Mouse (Mus musculus) spleen, embryonic (tissue): ENCODE measurements around the gene Camta1.

ENCODE experiments used
- CTCF ChIA-PET: fragments of 350-600 bp; sonication (Branson Sonifier 250); formaldehyde crosslinking; loops from one replicate; lab custom pipeline; 2022; lab: Charles Lee

The Camta1 gene

DNA sequence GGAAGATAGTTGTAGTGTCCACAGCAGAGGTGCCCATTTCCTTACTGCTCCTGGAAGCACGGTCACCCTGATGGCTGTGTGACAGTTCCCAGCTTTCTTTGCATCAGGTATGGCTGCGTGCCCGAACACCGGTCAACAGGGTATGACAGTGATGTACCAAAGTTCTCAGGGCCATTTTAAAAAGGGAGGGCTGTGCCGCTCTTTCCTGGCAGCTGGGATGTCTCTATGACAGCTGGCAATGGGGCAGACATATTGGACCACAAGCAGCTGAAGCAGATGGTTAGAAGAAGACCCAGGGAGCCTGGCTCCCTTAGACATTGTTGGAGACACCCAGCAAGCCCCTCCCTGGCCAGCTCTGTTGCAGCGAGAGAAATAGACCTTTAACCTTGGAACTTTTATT is 649.7 kb downstream of the Camta1 start:
- CTCF ChIA-PET: no interaction called here

DNA sequence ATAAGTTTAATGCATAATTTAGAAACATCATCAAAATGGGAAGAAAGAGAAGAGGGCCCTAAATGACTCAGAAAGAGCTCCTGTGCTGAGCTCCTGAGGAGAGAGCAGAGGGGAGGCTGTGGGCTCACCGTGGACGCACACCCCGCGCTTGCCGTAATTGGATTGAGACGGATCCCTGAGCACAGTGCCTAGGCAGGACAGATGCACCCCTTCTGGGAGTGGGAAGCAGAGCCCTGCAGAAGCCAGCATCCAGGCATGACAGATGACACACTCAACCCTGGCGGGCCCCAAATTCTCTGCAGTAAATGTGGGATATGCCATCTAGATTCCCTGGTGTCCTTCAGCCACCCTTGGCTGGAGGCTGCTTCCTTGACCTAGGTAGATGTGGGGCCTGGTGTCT is 654.1 kb downstream of the Camta1 start:
- CTCF ChIA-PET: no interaction called here

DNA sequence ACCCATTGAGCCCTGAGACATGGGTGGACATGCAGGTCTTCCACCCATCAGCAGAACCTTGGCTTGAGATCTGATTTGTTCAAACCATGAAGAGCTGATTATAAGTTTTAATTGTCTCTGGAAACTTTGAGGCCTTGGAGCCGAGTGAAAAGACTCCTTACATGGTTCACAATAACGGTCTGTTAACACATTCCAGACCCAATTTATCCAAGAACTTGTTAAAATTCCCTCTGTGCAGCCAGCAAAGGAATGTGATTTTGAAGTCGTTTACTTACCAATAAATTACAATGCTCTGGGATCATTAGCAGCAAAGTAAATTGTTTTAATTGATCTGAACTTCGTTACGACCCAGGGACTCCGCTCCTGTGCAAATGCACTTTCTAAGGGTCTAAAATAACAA is 658.8 kb downstream of the Camta1 start:
- CTCF ChIA-PET: no interaction called here

DNA sequence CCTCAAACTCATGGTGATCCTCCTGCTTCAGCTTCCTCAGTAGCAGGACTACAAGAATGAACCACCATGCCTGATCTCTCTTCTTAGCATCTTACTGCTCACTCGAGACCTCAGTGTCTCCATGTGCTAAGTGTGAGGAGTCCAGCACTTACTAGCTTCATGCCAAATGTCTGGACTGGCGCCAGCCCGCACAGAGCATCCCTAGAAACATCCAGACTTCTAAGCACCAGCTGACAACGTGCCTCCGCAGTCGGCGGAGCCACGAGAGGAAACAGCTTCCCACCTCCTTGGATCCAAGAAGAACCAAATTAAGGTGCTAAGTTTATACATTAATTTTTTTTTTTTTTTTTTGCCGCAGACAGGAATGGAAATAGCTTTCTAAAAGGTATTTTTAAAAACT is 661.4 kb downstream of the Camta1 start:
- CTCF ChIA-PET: no interaction called here

DNA sequence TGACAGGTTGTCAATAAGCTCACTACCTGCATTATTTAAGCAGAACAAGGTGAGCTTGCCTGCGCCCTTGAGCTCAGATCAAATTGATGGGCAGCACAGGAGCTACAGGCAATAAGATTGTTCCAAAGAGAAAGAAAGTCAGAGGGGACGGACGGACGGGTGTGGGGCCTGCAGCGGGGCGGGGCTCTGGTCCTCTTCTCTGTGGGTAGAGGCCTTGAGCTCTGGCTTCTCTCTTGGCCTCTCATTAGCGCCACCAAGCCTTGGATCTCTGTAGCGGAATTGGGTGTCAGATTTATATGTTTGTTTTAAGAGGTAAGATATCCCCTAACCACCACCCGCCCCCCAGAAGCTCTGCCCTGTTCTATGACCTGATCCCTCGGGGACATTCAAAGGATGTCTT is 666.5 kb downstream of the Camta1 start:
- CTCF ChIA-PET: no interaction called here

DNA sequence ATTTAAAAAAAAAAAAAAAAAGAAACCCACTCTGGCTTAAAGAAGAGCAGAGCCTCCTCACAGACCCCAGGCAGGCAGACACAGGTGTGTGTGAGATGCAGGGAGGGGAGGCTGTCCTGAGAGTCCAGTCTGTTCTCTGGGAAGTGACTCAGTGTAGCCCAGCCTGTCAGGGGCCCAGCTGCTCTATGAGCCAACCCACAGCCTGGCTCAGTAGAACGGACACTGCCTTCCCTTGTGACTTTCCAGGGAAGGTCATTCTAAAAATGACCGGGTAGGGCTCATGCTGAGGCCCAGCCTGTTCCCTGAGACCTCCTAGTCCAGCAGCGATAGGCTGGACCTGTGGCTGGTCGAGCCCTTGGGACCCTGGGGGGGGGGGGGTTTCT is 667.0 kb downstream of the Camta1 start:
- CTCF ChIA-PET: no interaction called here

DNA sequence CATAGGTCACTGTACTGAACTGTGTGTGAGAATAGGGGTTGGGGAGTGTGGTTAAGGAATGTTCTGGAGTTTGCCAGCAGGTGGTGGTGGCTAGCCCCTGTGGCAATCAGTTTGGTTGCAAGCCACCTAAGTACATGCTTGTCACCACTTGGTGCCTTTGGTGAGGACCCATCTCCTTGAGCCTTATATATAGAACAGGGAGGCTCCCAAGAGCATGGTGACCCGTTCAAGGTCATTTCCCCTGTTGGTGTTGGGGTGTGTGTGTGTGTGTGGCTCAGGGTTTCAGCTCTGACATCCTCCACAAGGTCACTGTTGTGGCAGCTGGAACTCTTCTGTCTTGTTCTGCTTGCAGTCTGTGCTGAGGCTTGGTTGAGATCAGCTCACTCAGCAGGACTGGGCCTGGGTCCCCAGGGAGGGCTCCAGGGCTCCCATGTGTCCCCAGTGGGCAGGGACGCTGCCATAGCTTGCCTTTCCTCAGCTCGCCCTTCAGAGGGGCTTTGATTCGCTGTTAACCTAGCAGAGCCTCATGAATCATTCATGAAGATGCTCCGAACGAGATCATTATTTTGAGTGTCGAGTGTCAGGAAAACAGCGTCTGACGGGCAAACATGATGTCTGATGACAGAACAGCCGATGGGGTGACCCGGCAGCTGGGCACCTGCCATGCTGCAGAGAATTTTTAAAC is 667.5 kb downstream of the Camta1 start:
- CTCF ChIA-PET: no interaction called here

DNA sequence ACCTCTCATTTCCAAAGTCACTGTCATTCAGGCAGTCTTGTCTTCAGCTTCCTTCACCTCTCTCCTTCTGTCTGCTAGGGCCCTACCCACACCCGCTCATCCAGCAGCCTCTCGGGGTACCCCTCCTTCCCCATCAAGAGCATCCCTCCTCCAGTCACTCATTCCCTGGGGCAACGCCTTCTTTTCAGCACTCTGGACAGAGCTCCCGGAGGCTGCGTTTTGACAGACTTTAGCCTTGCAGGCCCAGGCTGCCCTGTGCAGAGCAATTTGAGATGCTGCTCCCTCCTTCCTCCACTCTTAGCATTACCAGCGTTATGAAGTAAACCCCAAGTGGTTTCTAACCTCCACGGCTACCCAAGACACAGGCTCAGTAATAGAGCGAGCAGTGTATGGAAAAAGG is 675.2 kb downstream of the Camta1 start:
- CTCF ChIA-PET: no interaction called here

DNA sequence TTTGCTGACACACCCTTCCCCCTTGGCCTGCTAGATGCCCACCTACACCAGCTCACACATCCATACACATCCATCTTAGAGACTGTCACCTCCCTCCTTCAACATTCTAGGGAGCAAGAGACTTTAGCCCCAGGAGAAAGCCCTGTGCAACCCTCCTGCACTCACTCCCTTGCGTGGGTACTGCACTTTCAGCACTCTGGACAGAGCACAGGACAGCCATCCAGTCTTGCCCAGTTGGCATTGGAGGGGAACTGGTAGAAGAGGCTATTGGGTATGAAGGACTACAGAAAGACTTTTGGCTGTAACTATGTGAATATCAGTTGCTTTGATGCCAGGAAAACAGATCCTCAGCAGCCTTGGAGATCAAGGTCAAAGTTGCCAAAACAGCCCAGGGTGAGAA is 675.9 kb downstream of the Camta1 start:
- CTCF ChIA-PET: no interaction called here

DNA sequence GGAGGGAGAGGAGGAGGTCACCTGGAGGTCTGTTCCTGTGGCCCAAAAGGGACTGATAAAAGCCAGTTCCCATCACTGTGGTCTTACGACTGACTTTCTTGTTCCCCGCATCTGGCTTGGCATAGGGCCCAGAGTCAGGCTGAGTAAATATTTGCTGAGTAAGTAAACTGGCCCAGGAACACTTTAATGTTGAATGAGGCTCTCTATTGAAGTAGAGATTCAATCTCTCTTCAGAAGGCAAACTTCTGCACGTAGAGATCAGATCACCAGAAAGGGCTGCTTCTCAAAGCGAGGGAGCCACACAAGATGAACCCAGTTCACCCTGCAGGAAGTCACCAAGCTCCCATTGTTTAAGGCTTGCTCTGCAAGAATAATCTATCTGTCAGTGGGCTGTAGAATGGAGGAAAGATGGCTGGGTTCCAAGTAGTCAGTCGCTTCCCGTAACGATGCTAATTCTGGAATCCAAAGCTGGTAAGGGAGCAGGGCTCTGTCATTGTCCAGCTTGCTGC is 681.2 kb downstream of the Camta1 start:
- CTCF ChIA-PET: no interaction called here

DNA sequence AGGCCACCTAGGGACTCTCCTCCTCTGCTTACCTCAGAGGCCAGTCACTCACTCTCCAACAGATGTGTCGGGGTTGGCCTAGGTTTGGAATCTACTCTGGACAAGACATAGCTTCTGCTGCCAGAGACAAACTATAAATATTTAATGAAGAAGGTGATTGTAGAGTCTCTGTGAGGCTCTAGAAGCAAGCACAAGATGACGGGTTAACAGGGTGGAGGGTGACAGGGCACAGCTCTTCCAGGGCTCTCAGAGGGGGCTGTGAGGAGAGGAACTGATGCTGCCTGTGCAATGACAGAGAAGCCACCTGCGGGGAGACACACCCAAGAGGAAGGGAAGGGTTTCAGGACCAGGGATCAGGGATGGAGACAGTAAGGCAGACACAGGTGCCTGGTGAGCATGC is 682.0 kb downstream of the Camta1 start:
- CTCF ChIA-PET: no interaction called here

DNA sequence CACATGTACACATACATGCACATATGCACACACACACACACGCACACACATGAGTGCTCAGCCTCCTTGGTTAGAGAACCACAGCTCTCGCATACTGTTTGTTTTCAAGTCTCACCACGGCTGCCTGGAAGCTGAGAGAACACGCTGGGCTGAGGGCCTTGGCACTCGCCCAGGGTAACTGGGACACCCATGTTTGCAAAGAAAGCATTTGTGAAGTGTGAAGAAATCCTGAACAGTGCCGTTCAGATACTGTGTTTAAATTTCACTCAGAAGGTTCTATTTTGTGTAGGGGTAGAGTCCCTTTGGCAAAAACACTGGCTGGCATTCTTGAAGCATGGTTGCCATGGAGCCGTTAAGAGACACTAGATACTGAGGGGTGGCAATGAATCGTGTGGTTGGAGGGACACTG is 682.7 kb downstream of the Camta1 start:
- CTCF ChIA-PET: no interaction called here

DNA sequence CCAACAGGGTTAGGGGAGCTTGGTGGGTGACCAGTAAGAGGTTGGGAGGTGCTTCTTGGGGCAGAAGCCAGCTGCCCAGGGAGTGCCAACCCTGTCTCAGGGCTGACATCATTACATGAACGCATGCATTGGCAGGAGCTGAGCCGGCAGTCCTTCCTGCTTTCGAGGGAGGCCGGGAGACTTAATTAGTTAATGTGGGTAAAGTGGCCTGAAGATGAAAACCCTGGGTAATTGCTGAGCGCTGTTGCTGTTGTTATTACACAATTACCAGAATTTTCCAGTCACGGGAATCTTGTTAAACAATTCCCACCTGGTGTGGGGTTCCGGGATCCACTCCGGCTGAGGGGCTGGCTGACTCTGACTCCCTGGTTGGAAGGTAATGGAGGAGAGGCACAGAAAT is 689.1 kb downstream of the Camta1 start:
- CTCF ChIA-PET: no interaction called here

DNA sequence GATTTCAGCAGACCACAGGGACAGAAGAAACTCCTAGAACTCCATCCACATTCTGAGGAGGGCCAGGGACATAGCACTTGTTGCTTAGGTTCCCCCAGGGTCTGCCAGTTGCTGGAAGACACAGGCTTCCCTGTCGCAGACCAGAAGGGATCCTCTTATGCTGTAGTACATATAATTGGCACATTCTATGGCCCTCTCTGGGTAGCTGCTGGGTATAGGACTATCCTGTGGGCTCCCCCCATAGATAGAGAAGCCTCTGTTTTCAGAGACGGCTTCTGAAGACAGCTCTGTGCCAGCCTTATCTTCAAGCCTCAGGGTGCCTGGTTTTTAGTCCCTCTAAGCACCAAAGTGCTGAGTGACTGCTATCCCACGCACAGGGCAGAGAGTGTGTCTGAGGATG is 690.6 kb downstream of the Camta1 start:
- CTCF ChIA-PET: no interaction called here

DNA sequence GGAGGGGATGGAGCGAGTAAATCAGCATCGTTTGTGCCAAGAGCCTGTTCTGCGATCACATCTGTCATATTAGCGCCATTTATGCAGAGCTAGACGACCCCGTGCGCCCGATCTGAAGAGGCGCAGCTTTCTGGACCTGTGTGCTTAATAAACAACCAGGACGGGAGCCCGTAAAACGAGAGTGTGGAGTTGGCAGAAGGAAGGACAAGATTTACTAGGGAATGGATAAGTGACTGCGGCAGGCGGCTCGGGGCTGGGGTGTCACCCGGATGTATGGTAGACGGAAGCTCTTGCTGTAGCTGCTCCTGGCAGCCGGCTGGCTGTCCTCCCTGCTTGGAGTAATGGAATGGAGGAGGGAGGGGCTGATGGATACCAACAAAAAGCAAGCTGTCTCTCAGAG is 691.0 kb downstream of the Camta1 start:
- CTCF ChIA-PET: no interaction called here

DNA sequence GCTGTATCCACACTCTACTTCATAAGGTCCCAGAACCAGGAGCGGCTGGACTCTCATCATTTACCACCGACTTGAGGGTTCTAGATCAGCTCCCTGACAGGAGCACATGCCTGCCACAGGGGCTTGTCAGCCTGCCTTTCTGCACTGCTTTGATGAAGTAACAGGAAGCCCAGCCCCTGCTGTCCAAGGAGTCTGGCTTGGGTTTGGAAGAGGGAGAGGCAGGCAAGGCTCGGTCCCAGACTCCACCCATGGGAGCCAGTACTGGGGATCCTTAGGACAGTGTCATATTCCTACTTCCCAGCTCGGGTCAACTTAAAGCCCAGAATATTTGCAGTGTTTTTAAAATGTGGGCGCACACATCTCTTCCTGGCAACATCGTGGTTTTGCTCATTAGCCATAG is 694.7 kb downstream of the Camta1 start:
- CTCF ChIA-PET: no interaction called here

DNA sequence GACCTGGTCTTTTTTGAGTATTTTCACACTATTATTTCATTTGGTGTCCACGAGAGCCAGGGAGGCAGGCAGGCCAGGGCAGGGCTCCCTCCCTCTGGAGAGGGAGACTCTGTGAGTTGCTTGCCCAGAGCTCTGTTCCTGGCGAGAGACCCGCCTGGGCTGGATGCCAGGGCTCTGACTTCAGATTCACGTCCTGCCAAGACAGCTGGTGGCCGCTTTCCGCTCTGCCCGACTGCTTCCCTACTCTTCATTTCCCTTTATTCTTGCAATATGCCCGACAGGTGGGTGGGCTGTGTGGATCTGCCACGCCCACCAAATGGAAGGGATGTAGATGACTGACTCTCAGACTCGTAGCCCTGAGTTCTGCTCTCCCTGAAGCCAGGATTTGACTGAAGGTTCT is 696.1 kb downstream of the Camta1 start:
- CTCF ChIA-PET: no interaction called here

DNA sequence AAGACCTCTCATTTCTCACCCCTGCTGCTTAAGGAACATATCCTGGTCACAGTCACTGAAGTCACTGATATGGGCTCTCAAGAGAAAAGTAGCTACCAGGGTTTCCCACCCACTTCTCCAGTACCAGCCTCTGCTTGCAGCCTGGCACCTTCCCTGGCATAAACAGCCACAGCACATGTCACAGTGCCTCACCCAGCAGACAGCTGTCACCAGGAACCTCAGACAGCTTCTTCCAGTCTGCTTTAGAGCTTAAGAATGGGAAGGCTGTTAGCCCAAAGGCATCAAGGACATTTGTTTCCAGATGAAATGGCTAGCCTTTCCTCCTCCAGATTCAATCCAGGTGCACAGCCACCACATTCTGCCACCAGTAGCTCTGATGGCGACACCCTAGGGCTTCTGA is 697.4 kb downstream of the Camta1 start:
- CTCF ChIA-PET: no interaction called here

DNA sequence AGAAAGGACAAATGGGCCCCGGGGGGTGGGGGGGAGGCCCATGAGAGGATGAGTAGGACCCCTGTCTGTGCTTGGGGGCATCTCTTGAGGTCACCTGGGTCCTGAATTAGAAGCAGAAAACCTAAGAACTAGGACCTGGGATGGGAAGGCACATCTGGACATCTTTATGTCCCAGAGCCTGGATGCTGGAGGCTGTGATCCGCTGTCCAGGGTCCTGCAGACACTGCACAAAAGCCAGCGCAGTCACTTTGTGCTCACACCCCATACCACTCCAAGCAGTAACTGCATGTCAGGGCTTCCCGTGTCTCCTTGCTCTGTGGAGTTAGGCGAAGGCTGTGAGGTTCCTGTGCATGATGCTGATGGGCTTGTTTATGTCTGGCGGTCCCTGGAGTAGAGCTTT is 699.8 kb downstream of the Camta1 start:
- CTCF ChIA-PET: no interaction called here

DNA sequence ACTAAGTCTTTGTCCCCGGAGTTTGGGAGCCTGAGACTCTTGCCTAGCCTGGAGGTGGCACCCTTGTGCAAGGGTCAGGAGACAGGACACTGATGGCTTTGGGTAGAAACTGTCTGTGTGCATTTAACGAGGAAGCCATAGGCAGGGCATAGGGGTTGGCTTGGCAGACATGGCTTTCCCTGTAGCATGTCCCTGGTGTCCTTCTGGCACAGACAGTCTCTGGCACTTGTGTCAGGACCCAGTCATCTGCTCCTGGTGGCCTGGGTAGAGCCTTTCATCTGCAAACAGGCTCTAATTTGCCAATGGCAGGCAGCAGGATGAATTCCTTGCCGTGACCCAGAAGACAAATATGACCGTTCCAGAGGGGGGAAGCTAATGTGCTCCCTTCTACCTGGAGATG is 700.7 kb downstream of the Camta1 start:
- CTCF ChIA-PET: no interaction called here

DNA sequence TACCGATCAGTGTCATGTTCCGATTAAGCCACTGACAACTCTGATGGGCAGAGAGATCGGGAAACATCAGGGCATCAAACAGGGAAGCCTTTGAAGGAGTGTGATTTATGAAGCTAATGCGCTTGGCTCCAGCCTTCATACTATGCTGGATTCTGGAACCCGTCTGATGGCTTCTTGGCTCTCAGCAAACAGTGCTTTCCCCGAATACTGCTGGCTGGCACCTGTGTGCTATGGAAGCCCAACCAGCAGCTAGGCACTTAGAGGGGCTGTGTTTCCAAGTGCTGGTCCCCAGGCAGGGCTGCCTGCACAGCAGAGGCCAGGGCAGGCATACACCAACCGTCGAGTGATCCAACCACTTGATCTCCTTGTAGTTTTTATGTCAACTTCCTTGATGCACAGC is 701.2 kb downstream of the Camta1 start:
- CTCF ChIA-PET: no interaction called here

DNA sequence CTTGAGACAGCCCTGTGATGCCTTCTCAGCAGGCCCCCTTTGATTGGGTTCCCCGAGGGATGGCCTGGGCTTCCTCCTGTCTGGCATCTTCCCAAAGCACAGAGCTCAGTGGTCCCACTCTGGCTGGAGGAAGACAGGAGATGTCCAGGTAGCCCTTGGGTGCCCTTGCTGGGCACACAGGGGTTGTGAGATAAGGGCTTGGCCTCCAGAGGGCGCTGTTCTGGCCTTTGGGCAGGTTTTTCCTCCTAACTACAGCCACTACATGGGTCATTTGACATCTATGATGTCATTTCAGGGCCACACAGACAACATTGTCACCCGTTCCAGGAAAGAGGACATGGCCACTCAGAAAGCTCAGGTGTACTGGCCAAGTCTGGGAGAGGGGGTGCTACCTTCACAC is 703.4 kb downstream of the Camta1 start:
- CTCF ChIA-PET: no interaction called here

DNA sequence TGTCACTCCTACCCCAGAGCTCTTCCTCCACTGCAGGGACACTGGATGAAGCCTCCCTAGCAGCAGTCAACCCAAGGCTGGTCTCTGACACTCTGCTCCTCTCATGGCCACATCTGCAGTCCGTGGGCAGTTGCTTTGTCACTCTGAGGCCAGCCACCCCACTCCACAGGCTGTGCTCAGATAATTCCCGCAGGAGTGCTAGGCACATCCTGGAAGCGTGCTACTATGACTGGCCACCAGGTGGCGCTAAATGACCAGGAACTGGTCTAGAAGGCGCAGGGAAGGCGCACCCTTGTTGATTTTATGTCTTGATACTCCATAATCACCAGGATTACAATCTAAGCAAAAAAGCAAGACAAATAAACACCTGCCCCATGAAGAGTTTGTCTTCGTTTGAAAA is 704.8 kb downstream of the Camta1 start:
- CTCF ChIA-PET: no interaction called here

DNA sequence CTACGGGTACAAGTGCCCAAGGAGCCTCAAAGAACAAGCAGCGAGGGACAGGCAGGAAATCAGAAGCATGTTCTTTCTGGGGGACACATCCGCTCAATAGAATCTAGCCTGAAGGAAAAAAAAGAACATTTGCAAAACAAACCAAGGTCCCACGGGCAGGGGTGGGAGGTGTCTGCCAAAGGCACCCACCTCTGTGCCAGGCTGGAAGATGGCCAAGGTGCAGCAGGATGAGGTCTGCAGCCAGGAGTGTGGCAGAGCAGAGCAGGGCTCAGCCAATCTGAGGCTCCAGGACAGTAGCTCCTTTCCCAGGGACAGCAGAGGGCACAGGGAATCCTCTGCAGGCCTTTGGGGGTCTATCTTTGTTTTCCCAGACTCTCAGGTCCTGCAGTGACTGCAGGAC is 706.1 kb downstream of the Camta1 start:
- CTCF ChIA-PET: interaction anchor here (0.8 kb wide), 1 partner anchor 488 kb away, joined by 4 read pairs; no protein-coding TSS in a partner anchor
